Mouse (Mus musculus): ENCODE results near the gene Zfp653.

Gene Zfp653

DNA sequence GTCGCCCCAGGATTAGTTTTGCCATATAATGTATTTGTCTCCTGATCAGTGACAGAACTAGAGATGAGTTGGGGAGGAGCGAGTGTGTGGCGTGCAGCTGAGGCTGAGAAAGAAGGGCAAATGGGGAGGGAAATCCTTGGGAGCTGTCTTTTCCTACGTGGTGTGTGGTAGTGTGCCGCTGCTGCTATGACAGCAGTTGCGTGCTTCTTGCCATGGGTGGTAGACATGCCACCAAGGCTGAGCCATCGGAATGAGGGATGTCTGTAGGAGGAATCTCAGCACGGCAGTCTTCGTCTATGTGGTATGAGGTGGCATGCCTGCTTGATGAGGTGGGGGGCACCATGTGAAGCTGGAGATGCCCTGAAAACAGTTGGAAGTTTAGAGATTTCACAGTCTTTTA, 40.8 kb downstream of the Zfp653 start:
- DNase-seq (ENCODE audit: low read depth, low spot score): no peak

DNA sequence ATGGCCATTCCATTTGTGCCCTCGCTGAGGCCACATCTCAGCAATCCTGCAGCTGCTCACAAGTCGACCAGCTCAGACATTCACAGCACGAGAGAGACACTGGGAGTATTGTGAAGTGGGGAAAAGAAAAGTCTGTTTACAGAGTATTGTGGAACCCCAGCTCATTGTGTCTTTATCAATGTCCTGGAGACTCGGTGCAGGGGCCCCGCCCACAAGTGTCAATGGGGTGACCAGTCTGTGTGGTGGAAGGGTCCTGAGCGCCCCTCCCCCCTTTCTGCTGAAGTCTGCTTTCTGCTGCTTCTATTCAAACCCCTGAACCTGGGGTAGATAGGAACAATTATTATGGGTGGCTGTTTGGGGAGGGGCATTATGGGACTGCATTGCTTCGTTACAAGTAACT, 42.7 kb downstream of the Zfp653 start:
- DNase-seq (ENCODE audit: low read depth, low spot score): no peak

- no peak for DNase-seq (ENCODE audit: low read depth, low spot score)
Observed at GRCm38 (mm10) chr9:22024592-22024991, 46.6 kb downstream of the Zfp653 start.

GRCm38 (mm10) chr9:22017208-22017825, 53.9 kb downstream of the Zfp653 start:
- no peak for DNase-seq (ENCODE audit: low read depth, low spot score)

GRCm38 (mm10) chr9:22016245-22016644, 54.9 kb downstream of the Zfp653 start:
- DNase-seq (ENCODE audit: low read depth, low spot score): no peak

DNA sequence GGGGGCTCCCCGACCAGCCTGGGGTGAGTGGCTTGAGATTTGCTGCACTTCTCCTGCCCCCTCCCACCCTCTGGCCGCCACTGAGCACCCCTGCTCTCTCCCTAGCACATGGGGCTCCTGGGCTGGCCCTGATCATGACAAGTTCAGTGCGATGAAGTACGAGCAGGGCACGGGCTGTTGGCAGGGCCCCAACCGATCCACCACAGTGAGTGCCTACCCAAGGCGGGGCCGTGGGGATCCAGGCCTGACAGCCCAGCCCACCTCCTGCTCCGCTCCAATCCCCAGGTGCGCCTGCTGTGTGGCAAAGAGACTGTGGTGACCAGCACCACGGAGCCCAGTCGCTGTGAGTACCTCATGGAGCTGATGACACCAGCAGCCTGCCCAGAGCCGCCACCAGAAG, 58.4 kb downstream of the Zfp653 start:
- DNase-seq (ENCODE audit: low read depth, low spot score): no peak

GRCm38 (mm10) chr9:22011055-22011454, 60.1 kb downstream of the Zfp653 start:
- no peak for DNase-seq (ENCODE audit: low read depth, low spot score)

All from brain, embryonic 18.5 days (tissue).